Mouse (Mus musculus) E14TG2a.4 (cell line): ENCODE results near the gene Csn1s2a.

ENCODE experiments used
- CTCF ChIP-seq: conservative IDR thresholded peaks from 2 replicates; pipeline ENCODE4 v1.5.1; 2014; ENCODE audit warnings: low read length
- NANOG ChIP-seq: IDR thresholded peaks from 2 replicates; pipeline ENCODE4 v1.6.1; 2014; ENCODE audit warnings: borderline replicate concordance, low read length, mixed read lengths

DNA sequence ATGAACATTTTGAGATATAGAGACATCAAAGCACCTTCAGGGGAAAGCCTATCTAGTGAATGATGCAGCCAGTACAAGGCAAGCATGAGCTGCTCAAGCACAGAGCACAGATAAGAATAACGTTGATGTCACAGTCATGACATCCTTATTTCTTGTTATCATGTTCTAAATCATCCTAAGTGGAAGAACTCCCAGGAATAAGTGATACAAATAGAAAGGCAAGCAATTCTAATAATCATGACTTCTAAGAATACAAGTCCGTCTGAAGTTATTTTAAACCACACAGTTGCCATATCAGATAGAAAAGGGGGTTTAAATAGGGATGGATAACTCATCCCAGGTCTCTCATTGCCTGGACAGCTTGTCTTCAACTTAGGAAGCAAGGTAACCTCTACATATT, 33.4 kb downstream of the Csn1s2a start, which contains the start of gene Csn1s2b:
- no peak for TF ChIP-seq CTCF
- TF ChIP-seq NANOG = no peak
